Mouse (Mus musculus): ENCODE measurements around the gene Tmem151a.

GRCm38 (mm10) chr19:5053909-5054308, 31.4 kb downstream of the Tmem151a start:
- peak; percentile 56 for TF ChIP-seq CTCF (IDR thresholded peaks at IDR 0.05; ENCODE audit: borderline replicate concordance, insufficient read depth, low read length)
- TF ChIP-seq POLR2A (IDR thresholded peaks at IDR 0.05; ENCODE audit: low read depth, low read length), result peak; percentile 67

Data from embryonic fibroblast, embryonic 13.5 days (primary cell).